Mouse (Mus musculus) G1E-ER4 (cell line): ENCODE measurements around the gene Fscn3. TPM values are rescaled to one million over a fixed set of nuclear protein-coding genes. Genes with fewer than 3 reads are reported as not detected.

ENCODE experiments used
- GATA1 ChIP-seq: IDR thresholded peaks from one replicate; pipeline ENCODE4 v1.8.0; 2012; ENCODE audit warnings: low read length, inconsistent platforms
- polyA plus RNA-seq: library from polyadenylated mRNA; stranded (reverse); fragments of >175 nt; gene quantifications from 2 replicates; pipeline ENCODE4 v1.2.3, GENCODE M21; 2012

Gene Fscn3
- not detected in 2 replicates for polyA plus RNA-seq

DNA sequence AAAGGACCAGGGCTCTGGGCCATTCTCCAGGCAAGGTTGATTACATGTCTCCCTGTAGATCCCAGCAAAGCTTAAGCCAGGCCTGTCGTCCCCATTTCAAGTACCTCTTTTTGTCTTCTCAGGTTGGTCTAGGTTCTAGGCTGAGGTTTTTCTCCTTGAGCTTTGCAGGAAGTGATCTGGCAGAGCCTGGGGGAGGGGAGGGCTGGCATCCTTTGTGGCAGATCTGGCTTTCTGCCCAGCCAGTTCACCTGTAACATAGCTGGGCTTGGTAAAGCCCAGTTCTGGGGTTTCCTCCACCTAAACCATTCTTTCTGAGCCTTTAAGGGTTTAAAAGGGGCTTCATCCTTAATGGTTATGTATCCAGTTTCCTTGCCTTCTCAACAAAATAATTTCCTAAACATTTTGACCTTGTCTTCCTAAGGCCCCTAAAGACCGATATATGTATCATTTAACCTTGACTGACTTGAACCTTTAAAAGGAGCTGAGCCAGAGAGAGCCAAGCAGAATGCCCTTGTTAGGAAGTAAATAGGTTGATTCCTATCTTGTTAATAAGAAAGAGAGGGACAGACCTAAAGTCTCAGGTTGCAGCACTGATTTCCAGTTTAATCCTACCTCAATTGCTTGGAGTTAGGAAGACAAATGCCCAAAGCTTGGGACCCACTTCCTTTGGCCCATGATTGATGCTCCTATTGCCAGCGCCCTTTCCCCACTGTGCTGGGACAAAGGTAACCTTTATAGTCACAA is at the start of gene Fscn3:
Gene Fscn3 (plus strand): TSS at position 694 of the 744 bp plus-strand sequence.
- TF ChIP-seq GATA1: no peak

DNA sequence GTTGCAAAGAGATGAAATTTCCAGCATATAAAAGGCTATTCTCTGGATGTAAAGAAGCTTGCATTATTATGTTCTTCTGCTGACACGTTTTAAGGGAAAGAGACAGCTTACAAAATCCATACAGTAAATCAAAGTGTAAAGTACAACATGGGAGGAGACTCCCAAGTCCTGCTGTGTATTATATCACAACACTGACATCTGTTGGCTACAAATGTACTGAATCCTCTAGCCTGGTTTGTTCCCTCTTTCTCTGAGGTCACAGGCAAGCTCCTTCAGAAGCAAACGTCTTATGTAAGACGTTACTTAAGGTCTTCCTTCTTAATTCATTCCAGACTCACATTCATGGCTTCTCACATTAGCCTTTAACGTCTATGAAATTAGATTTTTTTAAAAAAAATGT is 45.6 kb upstream of the Fscn3 start:
- no peak for TF ChIP-seq GATA1

DNA sequence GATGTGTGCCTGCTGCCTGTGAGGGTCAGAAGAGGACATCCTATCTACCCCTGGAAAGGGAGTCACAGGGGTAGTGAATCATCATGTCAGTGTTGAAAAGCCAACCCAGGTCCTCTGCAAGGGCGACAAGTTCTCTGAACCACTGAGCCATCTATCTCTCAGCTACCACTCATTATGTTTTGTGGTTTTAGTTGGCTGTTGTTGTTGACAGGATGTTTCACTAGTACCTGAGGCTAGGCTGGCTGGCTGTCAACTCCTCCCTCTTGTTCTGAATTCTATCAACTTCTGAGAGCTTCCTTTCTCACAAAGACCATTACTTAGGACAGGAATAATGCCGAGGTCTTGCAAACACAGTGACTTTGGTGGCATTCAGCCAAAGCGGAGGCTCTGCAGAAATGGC is 42.4 kb upstream of the Fscn3 start:
- TF ChIP-seq GATA1: no peak

DNA sequence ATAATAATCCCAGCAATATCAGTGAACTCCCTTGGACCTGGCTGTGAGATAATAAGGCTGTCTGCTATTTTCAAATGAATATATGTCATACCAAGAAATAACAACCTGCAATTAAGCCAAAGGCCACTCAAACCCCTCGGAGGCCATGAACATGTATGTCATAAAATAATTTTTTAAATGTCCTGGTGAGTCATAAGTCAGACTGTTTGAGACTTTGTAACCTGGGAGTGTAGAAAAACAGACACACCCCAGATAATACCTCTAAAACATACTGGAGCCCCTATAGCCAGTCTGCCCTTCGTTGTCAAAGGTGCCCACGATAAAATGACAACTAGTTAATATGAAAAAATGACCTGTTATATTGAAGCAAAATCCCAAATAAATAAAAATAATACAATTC is 38.6 kb upstream of the Fscn3 start:
- TF ChIP-seq GATA1: no peak

DNA sequence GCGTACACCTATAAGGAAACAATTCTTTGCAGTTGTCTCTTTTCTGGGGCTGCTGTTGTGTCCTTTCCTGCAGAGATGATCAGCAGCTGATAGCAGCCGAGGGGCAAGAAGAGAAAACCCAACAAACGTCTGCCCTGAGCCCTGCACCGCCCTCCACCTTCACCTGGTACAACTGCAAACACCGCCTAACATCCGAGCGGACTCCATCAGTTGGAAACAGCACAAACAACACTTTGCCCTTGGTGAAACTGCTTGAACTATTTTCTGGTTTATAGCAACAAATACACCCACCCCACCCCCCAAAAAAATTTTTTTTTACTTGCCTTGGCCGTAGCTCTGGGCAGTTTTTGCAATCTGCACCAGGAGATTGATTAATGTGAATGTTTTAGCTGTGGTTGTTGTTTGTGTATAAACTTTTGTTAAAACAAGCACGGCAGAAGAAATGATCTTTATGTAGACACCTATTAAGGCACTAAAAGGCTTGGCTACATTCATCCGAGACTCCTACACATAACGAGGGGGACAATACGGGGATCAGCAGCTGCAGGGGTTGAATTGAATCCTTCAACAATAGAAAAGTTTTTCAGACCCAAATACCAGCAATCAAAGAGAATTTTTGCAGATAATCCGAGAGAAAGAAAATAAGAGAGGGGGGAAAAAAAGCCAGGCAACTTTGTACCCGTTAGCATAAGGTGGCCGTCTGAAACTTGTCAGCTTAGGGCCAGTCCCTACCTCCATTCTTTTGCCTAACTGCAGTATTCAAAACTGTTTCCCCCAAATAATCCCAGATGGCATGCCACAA is 31.3 kb upstream of the Fscn3 start:
- no peak for TF ChIP-seq GATA1

DNA sequence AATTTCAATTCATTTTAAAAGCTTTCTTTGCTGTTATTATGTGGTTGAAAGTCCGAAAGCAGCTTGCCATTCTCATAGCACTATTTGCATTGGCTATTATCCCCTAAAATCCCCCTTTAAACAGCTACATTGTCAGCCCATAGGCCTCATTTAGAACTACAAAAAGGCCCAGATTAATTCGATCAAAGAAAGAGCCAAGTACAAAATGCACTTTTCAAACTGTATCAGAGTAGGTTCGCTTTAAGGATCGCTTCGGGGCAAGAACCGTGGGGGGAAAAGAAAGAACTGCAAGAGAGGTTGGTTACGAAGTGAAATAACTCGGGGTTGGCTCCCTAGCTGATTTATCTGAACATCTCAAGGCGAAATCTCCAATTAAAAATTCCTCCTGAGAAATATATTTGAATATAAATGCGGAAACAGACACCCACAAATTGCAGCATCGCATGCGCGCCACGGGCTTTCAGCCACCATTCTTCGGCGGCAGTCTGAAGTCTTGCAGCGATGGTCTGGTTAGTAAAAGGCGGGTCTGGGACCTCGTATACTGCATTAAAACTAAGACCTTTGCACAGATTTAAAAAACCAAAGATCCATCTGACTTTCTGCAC is 30.6 kb upstream of the Fscn3 start:
- no peak for TF ChIP-seq GATA1

DNA sequence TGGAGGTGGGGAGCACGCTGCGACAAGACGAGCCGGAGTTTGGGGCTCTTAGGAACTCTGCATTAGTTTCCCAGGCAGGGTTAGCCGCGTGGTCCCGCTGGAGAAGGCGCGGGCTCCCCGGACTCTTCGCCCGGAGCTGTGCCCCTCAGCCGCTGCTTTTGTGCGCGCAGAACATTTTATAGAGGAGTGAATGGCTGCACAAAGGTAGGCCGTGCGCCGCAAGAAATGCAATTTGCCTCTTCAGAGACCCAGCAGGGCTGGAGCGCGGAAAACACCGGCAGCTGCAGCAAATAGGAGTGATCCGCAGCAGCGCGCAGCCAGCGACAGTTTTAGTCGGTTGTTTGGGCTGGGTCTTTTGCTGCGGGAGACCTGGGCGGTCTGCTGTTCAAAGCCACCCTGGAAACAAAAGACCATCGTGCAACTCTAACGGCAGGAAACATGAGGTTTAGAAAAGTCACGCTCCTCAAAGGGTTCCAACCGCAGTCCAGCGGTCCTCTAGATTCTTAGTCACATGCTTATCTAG is 29.8 kb upstream of the Fscn3 start, which contains the start of gene Zfp800:
Gene Zfp800 (minus strand): TSS at position 325 of the 523 bp plus-strand sequence.
- TF ChIP-seq GATA1: no peak

DNA sequence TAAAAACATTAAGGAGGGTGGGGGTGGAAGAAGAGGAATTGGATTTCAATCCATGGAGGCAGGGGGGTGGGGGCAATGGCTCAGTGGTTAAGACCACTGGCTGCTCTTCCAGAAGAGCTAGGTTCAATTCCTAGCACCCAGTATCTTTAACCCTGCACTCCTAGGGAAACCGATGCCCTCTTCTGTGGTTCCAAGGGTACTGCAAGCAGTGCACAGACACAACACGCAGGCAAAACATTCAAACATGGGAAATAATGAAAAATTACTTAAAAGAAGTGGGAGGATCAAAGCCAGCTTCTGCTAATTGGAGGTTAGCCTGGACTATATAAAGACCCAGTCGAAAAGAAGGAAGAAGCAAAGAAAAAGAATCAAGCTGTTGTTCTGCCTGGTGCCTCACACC is 28.9 kb upstream of the Fscn3 start:
- TF ChIP-seq GATA1: no peak

DNA sequence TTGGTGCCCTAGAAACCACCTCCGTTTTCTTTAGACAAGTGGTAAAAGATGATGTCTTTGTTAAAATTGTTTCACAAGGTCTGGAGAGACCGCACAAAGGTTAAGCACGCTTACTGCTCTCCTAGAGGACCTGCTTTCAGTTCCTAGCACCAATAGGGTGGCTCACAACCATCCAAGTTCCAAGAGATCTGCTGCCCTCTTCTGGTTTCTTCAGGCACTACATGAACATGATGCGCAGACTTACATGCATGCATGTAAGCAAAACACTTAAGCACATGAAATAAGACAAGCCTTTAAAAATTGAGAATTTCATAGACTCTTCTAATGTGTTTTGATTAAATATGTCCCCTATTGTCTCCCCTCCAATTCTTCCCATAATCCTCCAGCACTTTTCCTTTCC is 27.8 kb upstream of the Fscn3 start:
- TF ChIP-seq GATA1: no peak

DNA sequence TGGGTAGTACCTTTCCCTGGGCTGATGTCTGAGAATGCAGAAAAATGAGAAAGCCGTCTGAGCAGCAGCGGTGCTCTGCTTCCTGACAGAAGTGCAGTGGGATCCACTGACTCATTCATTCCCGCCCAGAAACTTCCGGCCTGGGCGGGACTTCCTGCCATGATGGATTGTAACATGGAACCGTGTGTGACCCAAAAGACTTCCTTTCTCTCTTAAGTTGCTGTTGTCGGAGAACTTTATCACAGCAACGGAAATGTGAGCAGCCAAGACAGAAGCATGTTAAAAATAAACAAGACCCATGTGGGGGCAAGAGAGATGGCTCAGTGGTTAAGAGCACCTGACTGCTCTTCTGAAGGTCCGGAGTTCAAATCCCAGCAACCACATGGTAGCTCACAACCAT is 17.5 kb upstream of the Fscn3 start:
- TF ChIP-seq GATA1: no peak

DNA sequence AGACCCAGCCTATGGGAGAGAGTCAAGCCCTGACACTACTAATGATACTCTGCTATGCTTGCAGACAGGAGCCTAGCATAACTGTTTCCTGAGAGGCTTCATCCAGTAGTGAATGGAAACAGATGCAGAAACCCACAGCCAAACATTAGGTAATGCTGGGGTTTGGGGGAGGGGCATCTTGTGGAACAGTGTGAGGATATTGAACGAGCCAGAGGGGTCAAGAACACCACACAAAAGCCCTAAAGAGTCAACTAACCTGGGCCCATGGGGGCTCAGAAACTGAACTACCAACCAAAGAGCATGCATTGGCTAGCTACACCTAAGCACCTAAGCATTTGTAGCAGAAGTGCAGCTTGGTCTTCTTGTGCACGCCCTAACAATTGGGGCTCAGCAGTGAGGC is 16.4 kb upstream of the Fscn3 start:
- TF ChIP-seq GATA1: no peak

DNA sequence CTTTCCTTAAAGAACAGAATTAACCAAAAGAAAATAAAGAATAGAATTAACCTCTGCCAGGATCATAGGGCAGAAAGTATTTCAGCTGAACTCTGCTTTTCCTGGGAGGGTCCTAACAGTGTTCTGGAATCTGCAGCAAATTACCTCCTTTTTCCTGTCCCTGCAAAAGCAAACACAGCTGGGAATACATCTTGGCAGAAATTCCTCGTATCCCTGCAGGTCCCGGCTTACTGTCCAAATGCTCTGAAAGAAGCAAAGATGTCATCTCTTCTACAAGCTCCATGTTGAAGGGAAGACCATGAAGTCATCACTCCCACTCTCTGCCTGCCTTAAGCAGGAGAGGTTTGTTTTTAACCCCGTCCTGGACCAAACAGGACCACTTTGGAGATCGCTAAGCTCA is 10.6 kb upstream of the Fscn3 start:
- no peak for TF ChIP-seq GATA1

DNA sequence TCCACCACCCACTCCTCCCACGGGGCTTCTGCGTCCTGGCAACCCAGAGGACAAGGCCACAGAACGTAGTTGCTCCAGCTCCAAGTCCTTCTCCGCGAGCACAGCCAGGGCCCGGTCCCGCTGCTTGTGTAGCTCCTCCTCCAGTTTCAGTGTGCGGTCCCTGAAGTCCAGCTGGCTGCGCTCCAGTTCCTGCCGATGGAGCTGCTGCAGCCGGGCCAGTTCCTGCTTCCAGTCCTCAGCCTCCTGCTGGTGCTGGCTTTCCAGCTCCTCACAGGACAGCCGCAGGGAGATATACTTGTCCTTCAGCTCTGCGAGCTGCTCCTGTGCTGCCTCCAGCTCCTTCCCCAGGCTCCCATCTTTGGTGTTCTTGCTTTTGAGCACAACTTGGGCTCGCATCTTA is 9.1 kb upstream of the Fscn3 start:
- no peak for TF ChIP-seq GATA1

DNA sequence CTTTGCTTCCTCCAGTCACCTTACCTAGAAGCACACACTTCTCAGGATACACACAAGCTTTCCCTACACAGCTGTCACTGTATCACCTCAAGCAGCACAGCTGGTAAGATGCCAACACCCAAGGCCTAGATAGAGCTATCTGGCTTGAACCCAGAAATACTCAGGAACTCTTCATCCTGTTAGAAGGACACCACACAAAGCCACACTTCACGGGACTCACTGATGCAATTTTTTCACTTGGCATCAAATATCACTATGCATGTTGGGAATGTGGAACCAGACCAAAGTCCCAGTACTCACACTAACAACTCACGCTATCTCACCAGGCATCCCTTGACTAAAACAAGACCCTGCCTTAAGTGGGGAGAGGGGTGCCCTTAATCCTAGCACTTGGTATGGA is 7.9 kb upstream of the Fscn3 start:
- TF ChIP-seq GATA1: no peak

DNA sequence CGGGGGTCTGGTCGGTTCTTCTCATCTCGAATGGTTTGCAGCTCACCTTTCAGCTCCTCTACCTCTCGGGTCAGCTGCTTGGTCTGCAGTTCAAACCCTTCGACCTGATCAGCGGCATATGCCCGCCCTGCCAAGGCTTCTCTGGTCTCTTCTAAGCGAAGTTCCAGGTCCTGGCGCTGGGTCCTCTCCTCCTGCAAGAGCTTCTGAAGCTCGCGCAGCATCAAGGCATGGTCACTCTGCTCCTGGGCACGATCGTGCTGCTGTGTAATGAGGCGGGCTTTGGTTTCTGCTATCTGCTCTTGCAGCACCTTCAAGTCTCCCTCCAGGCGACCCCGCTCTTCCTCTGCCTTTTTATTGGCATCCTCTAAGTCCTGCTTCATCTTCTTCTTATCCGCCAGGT is 7.2 kb upstream of the Fscn3 start:
- TF ChIP-seq GATA1: no peak

DNA sequence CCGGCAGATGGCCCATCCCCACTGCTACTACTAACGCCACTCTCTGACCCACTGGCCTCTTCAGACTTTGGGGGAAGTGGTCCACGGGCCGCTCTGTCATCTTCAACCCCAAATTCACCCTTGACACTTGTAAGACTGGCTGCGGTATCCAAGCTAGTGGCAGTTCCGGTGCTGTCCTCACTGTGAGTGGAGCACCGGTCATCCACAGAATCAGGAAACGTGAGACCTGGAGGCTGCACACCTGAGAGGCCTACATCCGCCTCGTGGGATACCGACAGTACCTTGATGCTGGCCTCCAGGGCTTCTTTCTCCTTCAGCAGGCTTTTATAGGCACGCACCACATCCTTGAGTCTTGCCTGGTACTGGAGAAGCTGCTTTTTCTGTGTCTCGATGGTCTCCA is 6.7 kb upstream of the Fscn3 start:
- no peak for TF ChIP-seq GATA1
